Mouse (Mus musculus): Measurements from ENCODE around the gene Ecm1. TPM values are rescaled to one million over a fixed set of nuclear protein-coding genes. Genes with fewer than 3 reads are reported as not detected.

Ecm1 gene
- polyA plus RNA-seq, 1 experiment from 2014 or later: 14.1 TPM

DNA sequence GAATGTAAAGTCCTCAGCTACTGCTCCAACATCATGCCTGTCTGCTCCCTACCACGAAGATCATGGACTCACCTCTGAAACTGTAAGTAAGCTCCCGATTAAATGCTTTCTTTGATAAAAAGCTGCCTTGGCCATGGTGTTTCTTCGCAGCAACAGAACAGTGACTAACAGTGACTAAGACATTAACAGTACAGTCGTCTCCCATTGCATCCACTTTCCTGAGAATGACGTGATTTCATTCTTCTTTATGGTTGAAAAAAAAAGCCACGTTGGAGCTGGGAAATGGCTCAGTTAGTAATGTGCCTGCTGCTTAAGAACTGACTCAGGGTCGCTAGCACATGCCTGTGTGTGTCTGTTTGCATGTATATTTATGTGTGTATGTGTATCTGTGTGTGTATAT, 13.5 kb downstream of the Ecm1 start:
- Histone ChIP-seq H3K4me3 (no peak overlapping the region), H3K36me3 (no peaks in the 10 kb centered on the region), H3K9ac (no peak overlapping the region), H3K27ac (no peak overlapping the region), H3K9me3 (replicated peaks) (no peaks in the 10 kb centered on the region), H3K4me2 (no peak overlapping the region), H3K27me3 (replicated peaks) (no peaks in the 10 kb centered on the region), H3K4me1 (peaks cover 9% of the 10 kb centered on the region)
- 78% methylated on average over 7 of the region's 7 CpGs for WGBS (ENCODE audit: insufficient replicate concordance)
- ATAC-seq: no peak

GRCm38 (mm10) chr3:95722386-95722785, 17.0 kb downstream of the Ecm1 start:
- H3K4me1 ChIP-seq: peaks cover 9% of the 10 kb centered on the region
- WGBS (ENCODE audit: insufficient replicate concordance): 43% methylated on average over 3 of the region's 3 CpGs
- H3K27ac ChIP-seq: no peak overlapping the region
- H3K27me3 ChIP-seq (replicated peaks): no peaks in the 10 kb centered on the region
- H3K4me2 ChIP-seq: no peak overlapping the region
- H3K9me3 ChIP-seq (replicated peaks): no peaks in the 10 kb centered on the region
- no peak for ATAC-seq
- H3K9ac ChIP-seq: no peak overlapping the region
- H3K36me3 ChIP-seq: no peaks in the 10 kb centered on the region
- no peak overlapping the region for H3K4me3 ChIP-seq

DNA sequence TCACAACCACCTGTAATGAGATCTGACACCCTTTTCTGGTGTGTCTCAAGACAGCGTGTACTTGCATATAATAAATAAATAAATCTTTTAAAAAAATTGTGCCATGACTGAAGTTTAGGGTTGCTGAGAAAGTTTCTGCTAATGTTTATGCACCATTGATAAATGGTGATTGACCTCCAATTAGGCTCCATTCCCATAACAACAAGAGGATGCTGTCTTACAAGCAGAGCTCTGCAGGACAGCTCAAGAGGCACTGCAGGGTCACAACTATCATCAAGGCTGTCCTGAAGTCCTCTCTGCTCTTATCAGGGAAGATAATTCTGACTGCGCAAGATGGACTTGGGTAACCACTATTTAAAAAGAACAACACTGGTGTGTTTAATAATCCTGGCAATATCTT, 21.2 kb downstream of the Ecm1 start:
- Histone ChIP-seq H3K4me2 (no peak overlapping the region), H3K9ac (no peak overlapping the region), H3K4me1 (peaks cover 9% of the 10 kb centered on the region), H3K36me3 (no peaks in the 10 kb centered on the region), H3K9me3 (replicated peaks) (no peaks in the 10 kb centered on the region), H3K27ac (no peak overlapping the region), H3K27me3 (replicated peaks) (no peaks in the 10 kb centered on the region), H3K4me3 (no peak overlapping the region)
- no peak for ATAC-seq
- 61% methylated on average over 2 of the region's 2 CpGs for WGBS (ENCODE audit: insufficient replicate concordance)

GRCm38 (mm10) chr3:95716075-95716474, 23.3 kb downstream of the Ecm1 start:
- Histone ChIP-seq H3K36me3 (no peaks in the 10 kb centered on the region), H3K9ac (no peak overlapping the region), H3K9me3 (replicated peaks) (no peaks in the 10 kb centered on the region), H3K27me3 (replicated peaks) (no peaks in the 10 kb centered on the region), H3K4me2 (no peak overlapping the region), H3K4me3 (no peak overlapping the region), H3K27ac (no peak overlapping the region), H3K4me1 (no peaks in the 10 kb centered on the region)
- WGBS (ENCODE audit: insufficient replicate concordance): 29% methylated on average over 1 of the region's 1 CpGs
- ATAC-seq: no peak

DNA sequence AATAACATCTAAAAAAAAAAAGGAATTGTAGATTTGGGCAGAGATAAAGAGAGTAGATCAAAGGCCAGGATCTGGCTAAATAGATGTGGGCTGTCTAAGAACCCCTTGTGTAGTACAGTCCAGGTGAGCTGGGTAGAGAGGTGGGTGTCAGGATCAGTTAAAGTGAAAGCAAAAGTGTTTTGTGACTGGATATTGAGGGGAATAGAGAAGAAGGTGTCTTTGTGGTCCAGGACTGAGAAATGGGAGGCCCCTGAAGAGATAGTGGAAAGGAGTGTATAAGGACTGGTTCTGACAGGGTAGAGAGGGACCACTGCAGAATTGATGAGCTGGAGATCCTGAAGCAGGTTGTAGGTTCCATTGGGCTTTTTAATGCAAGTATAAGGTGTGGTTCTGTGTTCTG, 29.4 kb downstream of the Ecm1 start:
- Histone ChIP-seq H3K4me3 (no peak overlapping the region), H3K27me3 (replicated peaks) (0 out of 2 replicates have a peak, but pooled peaks cover 2% of the 10 kb centered on the region), H3K9me3 (replicated peaks) (no peaks in the 10 kb centered on the region), H3K4me2 (no peak overlapping the region), H3K27ac (no peak overlapping the region), H3K9ac (no peak overlapping the region), H3K36me3 (no peaks in the 10 kb centered on the region), H3K4me1 (no peaks in the 10 kb centered on the region)
- no peak for ATAC-seq

- H3K27me3 ChIP-seq (replicated peaks): 0 out of 2 replicates have a peak, but pooled peaks cover 2% of the 10 kb centered on the region
- H3K4me1 ChIP-seq: no peaks in the 10 kb centered on the region
- 0 out of 2 replicates have a peak, but pooled peaks have one; percentile 21 for ATAC-seq
- WGBS (ENCODE audit: insufficient replicate concordance): 78% methylated on average over 4 of the region's 4 CpGs
- H3K27ac ChIP-seq: no peak overlapping the region
- H3K36me3 ChIP-seq: no peaks in the 10 kb centered on the region
- no peaks in the 10 kb centered on the region for H3K9me3 ChIP-seq (replicated peaks)
- H3K9ac ChIP-seq: no peak overlapping the region
- no peak overlapping the region for H3K4me2 ChIP-seq
- no peak overlapping the region for H3K4me3 ChIP-seq
Observed at GRCm38 (mm10) chr3:95709044-95709443, 30.3 kb downstream of the Ecm1 start.

DNA sequence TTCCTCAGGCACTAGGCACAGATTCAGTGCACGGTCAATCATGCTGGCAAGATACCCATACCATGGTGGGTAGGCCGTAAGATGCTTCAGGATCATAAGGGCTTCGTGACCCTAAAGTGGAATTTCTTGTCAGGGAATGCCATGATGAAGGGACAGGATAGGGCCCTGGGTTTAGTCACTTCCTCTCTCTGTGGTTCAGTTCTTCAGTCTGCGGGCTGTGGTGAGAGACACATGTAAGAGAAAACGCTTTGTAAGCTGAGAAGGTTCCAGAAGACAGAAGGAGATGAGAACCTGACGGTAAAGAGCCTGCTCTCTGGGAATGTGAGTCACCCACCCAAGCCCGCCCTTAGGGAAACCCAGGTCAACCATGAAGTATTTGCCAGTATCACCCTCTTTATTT, 31.9 kb downstream of the Ecm1 start:
- Histone ChIP-seq H3K4me2 (no peak overlapping the region), H3K27me3 (replicated peaks) (0 out of 2 replicates have a peak, but pooled peaks cover 2% of the 10 kb centered on the region), H3K9ac (no peak overlapping the region), H3K4me3 (no peak overlapping the region), H3K36me3 (no peaks in the 10 kb centered on the region), H3K9me3 (replicated peaks) (no peaks in the 10 kb centered on the region), H3K27ac (no peak overlapping the region), H3K4me1 (no peaks in the 10 kb centered on the region)
- ATAC-seq: no peak
- WGBS (ENCODE audit: insufficient replicate concordance): 53% methylated on average over 7 of the region's 7 CpGs

DNA sequence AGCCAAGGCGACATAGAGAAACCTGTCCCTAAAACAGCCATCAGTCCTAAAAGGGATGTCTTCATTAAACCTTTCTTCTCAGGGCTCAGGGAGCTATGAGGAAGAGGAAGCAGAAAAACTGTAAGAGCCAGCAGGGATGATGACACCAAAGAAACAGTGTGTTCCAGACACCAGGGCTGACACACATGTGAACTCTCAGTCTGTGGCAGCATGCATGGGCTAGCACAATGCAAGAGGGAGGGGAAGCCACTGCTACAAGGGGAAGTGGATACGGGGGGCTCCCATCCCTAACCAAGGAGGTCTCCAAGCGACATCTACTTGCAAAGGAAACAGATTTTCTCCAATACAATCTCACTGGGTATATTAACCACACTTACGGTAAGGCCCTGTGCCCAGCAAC, 33.1 kb downstream of the Ecm1 start:
- Histone ChIP-seq H3K27me3 (replicated peaks) (peaks cover 2% of the 10 kb centered on the region; the same call in 1 of the 2 replicates), H3K27ac (no peak overlapping the region), H3K36me3 (no peaks in the 10 kb centered on the region), H3K9ac (no peak overlapping the region), H3K4me3 (no peak overlapping the region), H3K4me2 (no peak overlapping the region), H3K9me3 (replicated peaks) (no peaks in the 10 kb centered on the region), H3K4me1 (peaks cover 11% of the 10 kb centered on the region)
- 46% methylated on average over 4 of the region's 4 CpGs for WGBS (ENCODE audit: insufficient replicate concordance)
- no peak for ATAC-seq

DNA sequence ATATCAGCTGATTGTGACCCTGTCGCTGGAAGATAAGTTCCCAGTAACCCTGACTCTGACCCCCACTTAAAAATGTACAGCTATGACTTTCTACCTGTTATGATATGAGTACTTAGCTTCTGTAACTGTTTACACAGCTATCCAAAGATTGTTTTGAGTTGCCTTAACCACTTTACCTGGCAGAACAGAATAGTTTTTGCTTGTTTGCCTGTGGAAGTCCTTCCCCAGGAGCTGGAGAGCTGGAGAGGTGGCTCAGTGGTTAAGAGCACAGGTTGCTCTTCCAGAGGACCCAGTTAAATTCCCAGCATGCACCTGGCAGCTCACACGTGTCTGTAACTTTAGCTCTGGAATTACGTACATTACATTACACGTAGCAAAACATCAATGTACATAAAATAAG, 34.8 kb downstream of the Ecm1 start:
- Histone ChIP-seq H3K27me3 (replicated peaks) (peaks cover 8% of the 10 kb centered on the region), H3K4me2 (no peak overlapping the region), H3K4me3 (no peak overlapping the region), H3K36me3 (no peaks in the 10 kb centered on the region), H3K9ac (no peak overlapping the region), H3K9me3 (replicated peaks) (no peaks in the 10 kb centered on the region), H3K27ac (no peak overlapping the region), H3K4me1 (peaks cover 16% of the 10 kb centered on the region)
- no peak for ATAC-seq
- 72% methylated on average over 4 of the region's 4 CpGs for WGBS (ENCODE audit: insufficient replicate concordance)

DNA sequence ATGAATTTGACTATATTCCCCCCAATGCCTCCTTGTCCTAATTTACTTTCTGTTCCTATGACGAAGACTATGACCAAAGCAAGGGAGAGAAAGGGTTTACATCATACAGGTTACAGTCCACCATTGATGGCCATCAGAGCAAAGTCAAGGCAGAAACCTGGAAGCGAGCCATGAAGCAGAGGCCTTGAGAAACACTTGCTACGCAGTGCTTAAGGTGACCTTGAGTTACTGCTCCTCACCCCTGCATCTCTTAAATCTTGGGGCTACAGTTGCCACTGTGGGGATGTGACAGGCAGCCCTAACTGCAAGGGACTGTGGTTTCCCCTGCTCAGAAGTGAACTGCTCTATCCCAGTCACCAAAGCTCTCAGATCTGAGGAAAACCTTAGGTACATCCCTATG, 36.1 kb downstream of the Ecm1 start:
- Histone ChIP-seq H3K9ac (no peak overlapping the region), H3K9me3 (replicated peaks) (no peaks in the 10 kb centered on the region), H3K27ac (no peak overlapping the region), H3K4me1 (peaks cover 16% of the 10 kb centered on the region), H3K4me3 (no peak overlapping the region), H3K4me2 (no peak overlapping the region), H3K27me3 (replicated peaks) (peaks cover 8% of the 10 kb centered on the region), H3K36me3 (no peaks in the 10 kb centered on the region)
- ATAC-seq: no peak
- 78% methylated on average over 3 of the region's 3 CpGs for WGBS (ENCODE audit: insufficient replicate concordance)

DNA sequence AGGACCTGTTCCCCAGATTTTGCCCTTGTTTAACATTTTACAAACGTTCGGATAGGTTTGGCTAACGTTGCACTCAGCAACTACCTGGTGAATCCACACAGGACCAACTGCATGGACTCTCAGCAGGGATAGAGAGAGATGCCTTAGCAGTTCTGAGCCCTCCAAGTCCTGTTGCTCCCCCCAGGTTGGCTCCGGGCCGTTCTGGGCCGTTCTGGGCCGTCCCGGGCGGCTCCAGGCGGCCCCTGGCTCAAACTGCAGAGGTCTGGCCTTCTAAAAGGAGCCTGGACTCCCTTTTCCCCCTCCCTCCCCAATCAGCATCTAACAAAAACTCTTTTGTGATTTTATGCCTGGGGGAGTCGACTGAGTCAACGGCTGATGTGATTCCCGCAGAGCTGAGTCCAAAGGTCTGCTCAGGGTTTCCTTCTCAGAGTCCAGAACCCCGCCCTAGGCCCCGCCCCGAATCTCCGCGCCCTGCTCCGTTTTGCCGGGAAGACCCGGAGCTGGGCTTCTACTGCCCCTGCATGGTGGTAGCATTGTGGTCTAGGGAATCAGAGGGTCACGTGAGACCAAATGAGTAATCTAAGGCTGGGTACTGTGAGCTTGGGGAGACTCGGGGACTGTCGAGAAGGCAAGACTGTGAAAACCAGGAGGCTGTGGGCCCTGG, 37.4 kb downstream of the Ecm1 start:
- WGBS (ENCODE audit: insufficient replicate concordance): 18% methylated on average over 24 of the region's 24 CpGs
- Histone ChIP-seq H3K27me3 (replicated peaks) (peaks cover 8% of the 10 kb centered on the region), H3K4me2 (peak overlapping the region; percentile 60), H3K9ac (peak overlapping the region; percentile 24; the same call in 1 of the 2 replicates), H3K9me3 (replicated peaks) (no peaks in the 10 kb centered on the region), H3K4me1 (peaks cover 16% of the 10 kb centered on the region), H3K36me3 (no peaks in the 10 kb centered on the region), H3K27ac (no peak overlapping the region), H3K4me3 (peak overlapping the region; percentile 32)
- peak; percentile 24; the same call in 1 of the 2 replicates for ATAC-seq

DNA sequence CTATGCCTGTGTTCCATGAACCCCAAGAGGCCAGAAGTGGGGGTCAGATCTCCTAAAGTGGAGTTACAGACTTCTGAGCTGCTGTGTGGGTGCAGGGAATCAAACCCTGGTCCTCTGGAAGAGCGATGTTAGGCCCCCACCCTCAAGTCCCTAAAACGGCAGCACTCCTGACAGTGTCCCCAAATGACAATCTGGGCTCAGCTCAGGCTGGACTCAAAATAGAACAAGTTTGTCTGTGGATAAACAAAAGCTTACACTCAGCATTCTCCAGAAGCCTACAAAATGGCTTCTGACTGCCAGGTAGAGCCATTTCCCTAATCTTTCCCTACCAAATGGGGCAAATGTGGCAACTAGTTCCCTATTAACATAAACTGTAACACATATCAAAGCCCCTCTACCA, 38.3 kb downstream of the Ecm1 start:
- Histone ChIP-seq H3K4me1 (peaks cover 16% of the 10 kb centered on the region), H3K9ac (no peak overlapping the region), H3K36me3 (no peaks in the 10 kb centered on the region), H3K4me2 (no peak overlapping the region), H3K27ac (no peak overlapping the region), H3K27me3 (replicated peaks) (peaks cover 8% of the 10 kb centered on the region), H3K9me3 (replicated peaks) (no peaks in the 10 kb centered on the region), H3K4me3 (no peak overlapping the region)
- 67% methylated on average over 2 of the region's 2 CpGs for WGBS (ENCODE audit: insufficient replicate concordance)
- ATAC-seq: no peak

GRCm38 (mm10) chr3:95700233-95700681, 39.1 kb downstream of the Ecm1 start:
- H3K27ac ChIP-seq: no peak overlapping the region
- H3K36me3 ChIP-seq: no peaks in the 10 kb centered on the region
- ATAC-seq: peak; percentile 40; the same call in 1 of the 2 replicates
- no peak overlapping the region for H3K4me3 ChIP-seq
- WGBS (ENCODE audit: insufficient replicate concordance): 71% methylated on average over 6 of the region's 6 CpGs
- peaks cover 16% of the 10 kb centered on the region for H3K4me1 ChIP-seq
- H3K9me3 ChIP-seq (replicated peaks): no peaks in the 10 kb centered on the region
- H3K9ac ChIP-seq: no peak overlapping the region
- no peak overlapping the region for H3K4me2 ChIP-seq
- peaks cover 8% of the 10 kb centered on the region for H3K27me3 ChIP-seq (replicated peaks)
